Mouse (Mus musculus) hindbrain, embryonic 14.5 days (tissue): ENCODE measurements at regions not wholly inside any gene's neighbourhood (a gene's known extent, or its start where the extent isn't known, plus 50 kb on each side); places are given as distances from the start of the nearest gene placed in this dataset.

ENCODE experiments used
- ATAC-seq: fragments of 200-750 bp; cut with Nextera tagmentation; 2 replicates; pipeline ENCODE4 v1.8.0; 2017; ENCODE audit warnings: moderate number of reproducible peaks, mild to moderate bottlenecking, moderate TSS enrichment, moderate library complexity; ENCODE audit not compliant: low FRiP score
- DNase-seq: peaks from one replicate; pipeline ENCODE4 v3.0.0-alpha.2; 2015; ENCODE audit warnings: low spot score
- H3K27ac ChIP-seq: fragments of 300-500 bp; sonication (generic); 2 replicates; pipeline ENCODE4 v1.5.1; 2014; ENCODE audit warnings: mild to moderate bottlenecking, moderate library complexity
- H3K27me3 ChIP-seq: fragments of 300-500 bp; sonication (generic); 2 replicates; pipeline ENCODE4 v1.6.1; 2014; ENCODE audit warnings: mild to moderate bottlenecking, low read length, mixed read lengths; ENCODE audit not compliant: control insufficient read depth, insufficient read depth
- H3K36me3 ChIP-seq: fragments of 300-500 bp; sonication (generic); replicated peaks from 2 replicates; pipeline ENCODE4 v1.6.1; 2014; ENCODE audit not compliant: control insufficient read depth, insufficient read depth
- H3K4me1 ChIP-seq: fragments of 300-500 bp; sonication (generic); replicated peaks from 2 replicates; pipeline ENCODE4 v1.6.1; 2014; ENCODE audit warnings: antibody characterized with exemption, low read length, mixed read lengths; ENCODE audit not compliant: control insufficient read depth, insufficient read depth
- H3K4me2 ChIP-seq: fragments of 300-500 bp; sonication (generic); replicated peaks from 2 replicates; pipeline ENCODE4 v1.6.1; 2014; ENCODE audit warnings: mild to moderate bottlenecking, moderate library complexity
- H3K4me3 ChIP-seq: fragments of 300-500 bp; sonication (generic); replicated peaks from 2 replicates; pipeline ENCODE4 v1.5.1; 2014; ENCODE audit warnings: mild to moderate bottlenecking, low read length
- H3K9ac ChIP-seq: fragments of 300-500 bp; sonication (generic); 2 replicates; pipeline ENCODE4 v1.6.1; 2014
- H3K9me3 ChIP-seq: fragments of 300-500 bp; sonication (generic); 2 replicates; pipeline ENCODE4 v1.6.1; 2016; ENCODE audit warnings: low read length; ENCODE audit not compliant: control insufficient read depth
- WGBS: fragments of 180-500 bp; shearing (Covaris S2); extraction: QIAGEN DNeasy Blood & Tissue Kit; methylation state at CpG from one replicate; pipeline ENCODE4 v1.1.7; 2014; 5-methylcytosine and 5-hydroxymethylcytosine counted together

DNA sequence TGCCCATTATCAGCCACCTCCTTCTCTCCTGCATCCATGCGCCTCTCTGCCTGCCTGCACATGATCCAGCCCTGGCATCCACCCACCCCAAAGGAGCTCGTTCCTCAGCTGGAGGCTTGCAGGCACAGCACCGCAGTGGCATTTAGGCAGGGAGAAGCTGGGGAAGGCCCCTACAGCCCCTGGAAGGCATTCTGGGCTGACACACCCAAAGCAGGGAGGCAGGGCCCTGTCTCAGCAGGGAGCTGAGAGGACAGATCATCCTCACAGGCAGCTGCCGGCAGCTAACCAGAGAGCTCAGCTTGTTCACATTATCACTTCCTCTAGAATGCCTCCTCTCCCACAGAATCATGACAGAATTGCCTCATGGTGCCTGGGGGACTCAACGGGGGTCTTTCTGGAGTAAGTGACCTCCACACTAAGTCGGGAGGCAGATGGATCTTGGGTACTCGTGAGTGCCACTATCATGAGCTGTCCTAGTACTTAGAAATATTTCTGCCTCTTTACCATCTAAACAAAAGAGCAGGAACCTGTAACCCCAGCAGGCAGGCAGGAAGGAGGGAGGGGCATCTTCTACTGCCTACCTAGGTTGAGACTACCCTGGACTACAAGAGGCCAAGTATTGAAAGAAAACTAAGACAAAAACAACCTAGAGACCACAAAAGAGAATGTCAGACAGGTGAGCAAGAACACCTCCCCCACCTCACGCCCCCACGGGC is 94.5 kb upstream of the Spred2 start:
- H3K27ac ChIP-seq: no peak overlapping the region
- H3K9ac ChIP-seq: no peak overlapping the region
- no peaks in the 10 kb centered on the region for H3K4me1 ChIP-seq
- ATAC-seq: no peak
- WGBS: 33% methylated on average over 9 of the region's 9 CpGs
- H3K27me3 ChIP-seq: no peaks in the 10 kb centered on the region
- H3K4me2 ChIP-seq: no peak overlapping the region
- H3K4me3 ChIP-seq: no peak overlapping the region
- H3K9me3 ChIP-seq: no peaks in the 10 kb centered on the region
- no peaks in the 10 kb centered on the region for H3K36me3 ChIP-seq
- DNase-seq: no peak

DNA sequence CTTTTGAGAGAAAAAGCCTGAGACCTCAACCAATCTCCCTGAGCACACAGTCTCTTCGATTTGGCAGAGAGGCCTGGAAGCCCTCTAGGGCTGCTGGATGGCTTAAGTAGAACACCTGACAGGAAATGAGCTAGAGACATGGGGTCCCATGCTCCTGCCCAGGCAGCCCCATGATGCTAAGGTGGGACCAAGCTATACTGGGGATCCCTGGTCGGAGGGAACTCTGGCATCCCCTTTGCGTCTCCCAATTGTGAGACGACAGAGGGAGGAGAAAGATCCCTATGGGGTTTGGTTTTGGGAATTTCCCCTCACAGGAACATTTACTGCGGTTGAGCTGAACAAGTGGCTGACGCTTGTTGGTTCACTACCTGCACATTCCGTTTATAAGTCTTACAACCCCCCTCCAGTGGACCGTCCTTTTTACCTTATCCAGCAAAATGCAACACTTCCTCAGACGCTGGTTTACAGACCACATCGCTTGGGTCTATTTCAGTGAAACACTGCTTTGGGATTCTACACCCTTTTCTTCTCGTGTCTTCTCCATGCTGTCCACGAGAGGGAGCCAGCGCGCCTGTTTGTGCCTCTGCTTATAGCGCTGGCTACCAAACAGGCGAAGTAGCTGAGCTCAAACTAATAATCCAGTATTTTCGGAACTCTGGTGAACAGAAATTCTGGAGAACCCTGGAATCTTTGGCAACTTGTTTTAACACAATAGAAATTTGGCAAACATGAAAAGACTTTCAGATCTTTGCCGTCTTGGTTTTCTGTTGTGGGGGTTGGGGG is 93.7 kb upstream of the Spred2 start:
- H3K4me3 ChIP-seq: no peak overlapping the region
- WGBS: 19% methylated on average over 18 of the region's 18 CpGs
- no peaks in the 10 kb centered on the region for H3K4me1 ChIP-seq
- ATAC-seq (0 out of 2 replicates have a peak, but pooled peaks have one; percentile 16), DNase-seq (peak; percentile 93)
- no peak overlapping the region for H3K9ac ChIP-seq
- H3K36me3 ChIP-seq: no peaks in the 10 kb centered on the region
- H3K4me2 ChIP-seq: no peak overlapping the region
- H3K27me3 ChIP-seq: no peaks in the 10 kb centered on the region
- no peak overlapping the region for H3K27ac ChIP-seq
- no peaks in the 10 kb centered on the region for H3K9me3 ChIP-seq

DNA sequence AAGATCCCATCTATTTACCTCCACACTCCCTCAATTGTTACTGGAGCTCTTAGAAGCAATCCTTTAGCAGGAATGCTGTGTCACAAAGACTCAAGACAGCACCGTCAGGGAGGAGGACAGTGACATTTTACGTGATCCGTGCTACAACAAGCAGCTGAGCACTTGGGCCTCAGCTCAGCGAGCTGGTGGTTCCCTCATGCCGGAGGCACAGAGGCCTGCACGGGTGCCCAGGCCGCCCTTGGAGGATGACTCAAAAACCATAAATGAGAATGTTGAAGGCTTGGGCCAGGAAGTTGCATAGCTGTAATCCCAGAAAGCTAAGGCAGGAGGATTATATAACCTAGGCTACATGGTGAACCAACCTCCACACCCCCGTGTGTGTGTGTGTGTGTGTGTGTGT is 89.6 kb upstream of the Spred2 start:
- no peaks in the 10 kb centered on the region for H3K9me3 ChIP-seq
- no peaks in the 10 kb centered on the region for H3K36me3 ChIP-seq
- no peak overlapping the region for H3K9ac ChIP-seq
- H3K27ac ChIP-seq: no peak overlapping the region
- 74% methylated on average over 8 of the region's 8 CpGs for WGBS
- DNase-seq (no peak), ATAC-seq (no peak)
- H3K4me2 ChIP-seq: no peak overlapping the region
- no peaks in the 10 kb centered on the region for H3K4me1 ChIP-seq
- no peak overlapping the region for H3K4me3 ChIP-seq
- H3K27me3 ChIP-seq: no peaks in the 10 kb centered on the region

DNA sequence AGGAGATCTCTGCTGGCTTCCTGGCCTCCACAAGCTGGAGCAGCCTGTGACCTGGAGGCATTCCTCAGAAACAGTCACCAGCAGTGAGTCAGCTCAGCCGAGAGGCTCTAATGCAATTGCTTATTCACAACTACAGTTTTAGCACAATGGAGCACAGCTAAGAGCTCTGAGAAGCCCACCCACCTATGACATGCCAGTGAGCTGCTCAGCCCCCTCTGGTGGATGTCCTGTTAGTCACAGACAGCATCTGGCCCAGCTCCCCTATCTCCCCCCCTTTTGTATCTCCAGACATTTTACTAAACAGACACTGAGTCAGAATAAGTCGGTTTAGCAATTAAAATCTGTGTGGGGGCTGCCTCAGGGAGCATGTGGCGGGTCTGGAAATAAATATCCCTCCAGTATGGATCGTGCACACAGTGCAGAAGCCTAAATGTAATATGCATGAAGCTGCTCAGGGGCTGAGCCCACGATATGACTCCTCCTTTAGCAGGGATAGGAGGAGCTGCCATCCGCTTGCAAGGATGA is 88.9 kb upstream of the Spred2 start:
- 12% methylated on average over 6 of the region's 6 CpGs for WGBS
- Histone ChIP-seq H3K9ac (peak overlapping the region; percentile 24; the same call in 1 of the 2 replicates), H3K36me3 (no peaks in the 10 kb centered on the region), H3K4me3 (no peak overlapping the region), H3K27me3 (no peaks in the 10 kb centered on the region), H3K4me2 (peak overlapping the region; percentile 13; the same call in 1 of the 2 replicates), H3K4me1 (no peaks in the 10 kb centered on the region), H3K9me3 (no peaks in the 10 kb centered on the region), H3K27ac (peak overlapping the region; percentile 48)
- ATAC-seq: peak; percentile 91
- peak; percentile 55 for DNase-seq

DNA sequence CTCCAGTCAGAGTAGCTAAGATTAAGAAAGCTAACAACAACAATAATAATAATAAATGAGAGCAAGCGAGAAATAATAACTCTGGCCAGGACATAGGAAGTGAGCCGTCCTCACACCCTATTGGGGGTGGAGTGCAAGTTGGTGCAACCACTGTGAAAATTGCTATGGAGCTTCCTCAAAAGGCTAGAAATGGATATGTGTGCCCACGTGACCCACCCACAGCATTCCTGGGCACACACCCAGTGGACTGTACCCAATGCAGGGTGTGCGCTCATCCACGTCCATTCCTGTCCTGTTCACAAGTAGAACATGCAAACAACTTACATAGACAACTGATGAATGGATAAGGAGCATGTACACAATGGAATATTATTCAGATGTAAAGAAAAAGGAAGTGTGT is 85.2 kb upstream of the Spred2 start:
- no peaks in the 10 kb centered on the region for H3K36me3 ChIP-seq
- no peak for ATAC-seq
- no peak overlapping the region for H3K4me2 ChIP-seq
- H3K27ac ChIP-seq: no peak overlapping the region
- no peak overlapping the region for H3K9ac ChIP-seq
- DNase-seq: no peak
- no peak overlapping the region for H3K4me3 ChIP-seq
- H3K4me1 ChIP-seq: no peaks in the 10 kb centered on the region
- WGBS: 93% methylated on average over 5 of the region's 5 CpGs
- no peaks in the 10 kb centered on the region for H3K27me3 ChIP-seq
- H3K9me3 ChIP-seq: no peaks in the 10 kb centered on the region

DNA sequence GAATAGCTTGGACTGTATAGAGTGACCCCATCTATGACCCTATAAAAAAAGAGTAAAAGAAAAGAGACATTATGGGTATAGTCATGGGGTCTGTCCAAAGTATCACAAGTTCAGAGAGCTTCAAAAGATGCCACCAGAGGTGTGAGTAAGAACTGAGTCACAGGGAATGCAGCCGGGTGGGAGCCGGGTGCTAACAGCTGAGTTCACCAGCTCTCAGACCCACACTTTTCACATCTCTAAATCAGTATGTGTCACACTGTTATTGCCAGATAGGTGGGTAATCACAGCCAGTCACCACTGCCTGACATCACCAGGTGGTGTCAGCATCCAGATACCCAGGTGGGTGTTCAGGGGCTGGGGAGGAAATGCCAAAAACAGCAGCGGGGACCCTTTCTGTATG is 81.1 kb upstream of the Spred2 start:
- WGBS: 90% methylated on average over 3 of the region's 3 CpGs
- no peak overlapping the region for H3K4me3 ChIP-seq
- H3K27me3 ChIP-seq: no peaks in the 10 kb centered on the region
- ATAC-seq (no peak), DNase-seq (no peak)
- H3K9ac ChIP-seq: no peak overlapping the region
- H3K36me3 ChIP-seq: no peaks in the 10 kb centered on the region
- no peak overlapping the region for H3K27ac ChIP-seq
- H3K4me1 ChIP-seq: no peaks in the 10 kb centered on the region
- no peaks in the 10 kb centered on the region for H3K9me3 ChIP-seq
- H3K4me2 ChIP-seq: no peak overlapping the region

DNA sequence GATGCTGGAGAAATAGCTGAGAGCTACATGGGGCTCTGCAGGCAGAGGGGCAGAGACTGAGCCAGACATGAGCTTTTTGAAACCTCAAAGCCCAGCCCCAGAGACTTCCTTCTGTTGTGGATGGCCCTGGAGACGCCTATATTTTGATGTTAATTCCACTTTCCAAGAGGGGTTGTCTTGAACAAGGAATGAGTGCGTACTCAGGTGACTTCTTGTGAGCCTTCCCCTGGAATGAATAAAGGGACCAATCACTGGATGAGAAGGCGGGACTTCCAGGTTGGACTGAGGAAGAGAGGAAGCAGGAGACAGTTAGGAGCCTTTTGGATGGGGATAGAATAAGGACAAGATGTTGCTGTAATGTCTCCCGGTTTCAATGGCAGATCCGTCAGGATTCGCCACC is 76.3 kb upstream of the Spred2 start:
- DNase-seq (no peak), ATAC-seq (no peak)
- H3K9me3 ChIP-seq: no peaks in the 10 kb centered on the region
- 96% methylated on average over 6 of the region's 6 CpGs for WGBS
- no peaks in the 10 kb centered on the region for H3K36me3 ChIP-seq
- H3K27ac ChIP-seq: no peak overlapping the region
- H3K4me1 ChIP-seq: no peaks in the 10 kb centered on the region
- H3K9ac ChIP-seq: no peak overlapping the region
- no peak overlapping the region for H3K4me3 ChIP-seq
- H3K4me2 ChIP-seq: no peak overlapping the region
- H3K27me3 ChIP-seq: no peaks in the 10 kb centered on the region

DNA sequence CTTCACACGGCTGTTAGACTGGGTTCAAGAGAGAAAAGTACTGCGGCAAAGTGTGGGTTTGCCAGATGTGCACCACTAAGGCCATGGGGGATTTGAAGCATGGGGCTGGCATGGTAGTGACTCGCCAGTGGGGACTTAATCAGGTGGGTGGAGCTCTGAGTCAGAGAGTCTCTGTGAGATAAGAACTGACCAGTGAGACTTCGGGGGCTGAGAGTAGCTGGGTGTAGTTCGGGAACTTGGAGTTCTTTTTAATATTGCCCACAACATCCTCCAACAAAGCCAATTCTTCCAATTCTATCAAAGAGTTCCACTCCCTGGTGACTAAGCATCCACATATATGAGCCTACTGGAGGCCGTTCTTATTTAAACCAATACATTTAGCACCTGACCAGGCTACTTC is 75.8 kb upstream of the Spred2 start:
- ATAC-seq (no peak), DNase-seq (no peak)
- Histone ChIP-seq H3K4me2 (no peak overlapping the region), H3K9me3 (no peaks in the 10 kb centered on the region), H3K27ac (no peak overlapping the region), H3K9ac (no peak overlapping the region), H3K36me3 (no peaks in the 10 kb centered on the region), H3K27me3 (no peaks in the 10 kb centered on the region), H3K4me1 (no peaks in the 10 kb centered on the region), H3K4me3 (no peak overlapping the region)
- WGBS: 93% methylated on average over 6 of the region's 6 CpGs

DNA sequence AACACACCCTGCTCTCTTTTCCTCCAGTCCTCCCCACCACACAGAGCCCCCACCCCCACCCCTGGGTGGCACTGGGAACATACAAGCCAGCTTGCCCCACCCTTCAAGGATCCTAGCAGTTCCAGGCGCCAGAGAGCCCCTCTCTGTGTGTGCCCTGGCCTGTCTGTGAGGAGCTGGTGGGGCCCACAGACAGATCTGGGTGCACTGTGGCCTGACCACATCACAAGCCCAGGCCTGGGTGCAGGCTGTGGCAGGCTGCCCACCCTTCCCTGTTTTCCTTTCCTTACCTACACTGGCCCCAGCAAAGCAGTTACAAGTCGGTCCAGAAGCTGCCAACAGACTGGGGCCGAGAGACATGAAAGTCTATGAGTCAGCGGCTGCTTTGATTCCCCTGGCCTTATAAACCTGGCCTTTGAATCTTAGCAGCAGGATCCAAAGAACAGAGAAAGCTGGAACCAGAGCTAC is 74.8 kb upstream of the Spred2 start:
- H3K27me3 ChIP-seq: no peaks in the 10 kb centered on the region
- H3K4me1 ChIP-seq: no peaks in the 10 kb centered on the region
- no peaks in the 10 kb centered on the region for H3K9me3 ChIP-seq
- no peak overlapping the region for H3K4me3 ChIP-seq
- no peak overlapping the region for H3K9ac ChIP-seq
- DNase-seq: no peak
- H3K27ac ChIP-seq: no peak overlapping the region
- H3K4me2 ChIP-seq: no peak overlapping the region
- ATAC-seq: no peak
- WGBS: 62% methylated on average over 4 of the region's 4 CpGs
- no peaks in the 10 kb centered on the region for H3K36me3 ChIP-seq
